Mouse (Mus musculus) lung, adult 2 months (tissue): ENCODE measurements around the gene Trex2. TPM values are rescaled to one million over a fixed set of nuclear protein-coding genes. Genes with fewer than 3 reads are reported as not detected.

Source experiments
- DNase-seq: peaks from one replicate; pipeline ENCODE4 v3.0.0; 2022
- H3K4me1 ChIP-seq: fragments of 200-500 bp; 2 replicates; pipeline ENCODE4 v1.6.1; 2011; ENCODE audit warnings: low read length; ENCODE audit not compliant: control insufficient read depth, insufficient read depth
- H3K4me3 ChIP-seq: fragments of 200-500 bp; replicated peaks from 2 replicates; pipeline ENCODE3; 2011; ENCODE audit warnings: low read depth, mild to moderate bottlenecking, control low read depth, low read length; ENCODE audit errors: extremely low read depth
- CTCF ChIP-seq: fragments of 200-500 bp; IDR thresholded peaks from 2 replicates; pipeline ENCODE4 v1.5.1; 2011; ENCODE audit warnings: mild to moderate bottlenecking, low read length, control low read depth; ENCODE audit not compliant: insufficient read depth
- POLR2A ChIP-seq: fragments of 200-500 bp; IDR thresholded peaks from 2 replicates; pipeline ENCODE4 v1.6.1; 2011; ENCODE audit warnings: low read depth, mild to moderate bottlenecking, control low read depth, low read length, borderline replicate concordance; ENCODE audit errors: extremely low read depth
- WGBS: fragments of 180-500 bp; shearing (Covaris S2); methylation state at CpG from one replicate; pipeline ENCODE4 v1.1.7; 2018; 5-methylcytosine and 5-hydroxymethylcytosine counted together
- polyA plus RNA-seq: library from polyadenylated mRNA; depleted of rRNA; stranded (reverse); fragments of >200 nt; gene quantifications from 2 replicates; pipeline ENCODE4 v1.2.3, GENCODE M21; 2012

Gene Trex2
- polyA plus RNA-seq, 1 experiment: 115 TPM

- TF ChIP-seq POLR2A (no peak), CTCF (no peak)
- 84% methylated on average over 1 of the region's 1 CpGs for WGBS
- Histone ChIP-seq H3K4me1 (peaks cover 16% of the 10 kb centered on the region), H3K4me3 (no peak overlapping the region)
- DNase-seq: no peak
Measured at GRCm38 (mm10) chrX:73475658-73476256, 40.6 kb upstream of the Trex2 start.

DNA sequence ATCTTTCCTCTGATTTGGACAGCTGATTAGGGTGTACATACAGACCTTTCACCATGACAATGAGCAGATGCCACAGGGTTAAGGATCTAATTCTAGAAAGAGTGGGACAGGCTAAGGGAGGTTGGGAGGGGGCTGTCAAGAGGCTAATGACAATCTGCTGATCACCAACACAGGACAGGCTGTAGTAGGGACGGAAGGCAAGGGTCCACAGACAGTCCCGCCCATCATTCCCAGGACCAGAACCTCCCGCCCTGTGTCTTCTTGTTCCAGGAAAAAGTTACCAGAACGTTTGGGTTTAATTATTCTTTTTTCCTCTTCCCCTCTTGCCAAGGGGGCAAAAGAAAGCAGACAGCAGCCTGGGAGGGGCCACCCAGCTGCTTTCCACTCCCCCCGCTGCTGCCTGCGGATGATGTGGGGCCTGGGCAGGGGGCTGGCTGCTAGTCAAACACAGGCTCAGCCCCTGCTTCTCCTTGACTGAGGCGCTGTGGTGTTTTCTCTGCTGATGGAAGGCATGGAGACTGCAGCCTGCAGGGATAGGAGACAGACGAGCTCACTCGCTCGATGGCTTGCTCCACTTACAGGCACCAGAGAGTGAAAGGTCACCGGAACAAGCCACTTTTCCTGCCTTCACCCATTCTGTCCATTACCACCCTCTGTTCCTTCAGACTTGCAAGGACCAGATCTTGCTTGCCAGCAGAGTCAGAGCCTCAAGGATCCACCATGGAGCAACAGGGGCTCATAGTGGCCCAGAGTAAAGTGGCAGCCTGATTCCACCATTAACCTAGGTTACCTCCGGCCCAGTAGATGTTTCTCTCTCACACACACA, 39.4 kb upstream of the Trex2 start:
- H3K4me1 ChIP-seq: peaks cover 16% of the 10 kb centered on the region
- no peak for DNase-seq
- no peak for TF ChIP-seq POLR2A
- TF ChIP-seq CTCF: no peak
- 65% methylated on average over 12 of the region's 12 CpGs for WGBS
- H3K4me3 ChIP-seq: no peak overlapping the region

GRCm38 (mm10) chrX:73471764-73472163, 36.6 kb upstream of the Trex2 start:
- Histone ChIP-seq H3K4me1 (peaks cover 10% of the 10 kb centered on the region), H3K4me3 (no peak overlapping the region)
- TF ChIP-seq POLR2A: no peak
- TF ChIP-seq CTCF: no peak
- DNase-seq: no peak
- 86% methylated on average over 3 of the region's 3 CpGs for WGBS

DNA sequence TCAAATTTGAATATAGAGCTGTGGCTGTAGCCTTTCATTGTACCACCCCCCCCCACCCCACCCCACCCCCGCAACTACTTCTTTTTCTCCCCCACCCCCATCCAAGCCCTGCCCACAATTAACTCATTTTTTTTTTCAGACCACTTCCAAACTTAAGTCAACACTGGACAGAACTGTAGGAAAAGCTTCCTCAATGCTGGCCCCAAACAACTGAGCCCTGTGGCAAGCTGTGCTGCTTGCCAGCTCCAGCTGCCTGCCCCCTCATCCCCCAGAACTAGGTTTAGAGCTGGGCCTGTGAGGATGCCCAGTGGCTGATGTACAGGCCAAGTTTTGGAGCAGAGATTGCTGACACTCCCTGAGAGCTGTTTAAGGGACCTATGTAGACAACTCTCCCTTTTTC, 33.6 kb upstream of the Trex2 start:
- TF ChIP-seq POLR2A (no peak), CTCF (no peak)
- H3K4me1 ChIP-seq: no peaks in the 10 kb centered on the region
- no peak for DNase-seq
- WGBS: 35% methylated on average over 1 of the region's 1 CpGs
- H3K4me3 ChIP-seq: no peak overlapping the region

GRCm38 (mm10) chrX:73468330-73468729, 33.2 kb upstream of the Trex2 start:
- DNase-seq: no peak
- no peak for TF ChIP-seq POLR2A
- no peak for TF ChIP-seq CTCF
- WGBS: 66% methylated on average over 3 of the region's 3 CpGs

DNA sequence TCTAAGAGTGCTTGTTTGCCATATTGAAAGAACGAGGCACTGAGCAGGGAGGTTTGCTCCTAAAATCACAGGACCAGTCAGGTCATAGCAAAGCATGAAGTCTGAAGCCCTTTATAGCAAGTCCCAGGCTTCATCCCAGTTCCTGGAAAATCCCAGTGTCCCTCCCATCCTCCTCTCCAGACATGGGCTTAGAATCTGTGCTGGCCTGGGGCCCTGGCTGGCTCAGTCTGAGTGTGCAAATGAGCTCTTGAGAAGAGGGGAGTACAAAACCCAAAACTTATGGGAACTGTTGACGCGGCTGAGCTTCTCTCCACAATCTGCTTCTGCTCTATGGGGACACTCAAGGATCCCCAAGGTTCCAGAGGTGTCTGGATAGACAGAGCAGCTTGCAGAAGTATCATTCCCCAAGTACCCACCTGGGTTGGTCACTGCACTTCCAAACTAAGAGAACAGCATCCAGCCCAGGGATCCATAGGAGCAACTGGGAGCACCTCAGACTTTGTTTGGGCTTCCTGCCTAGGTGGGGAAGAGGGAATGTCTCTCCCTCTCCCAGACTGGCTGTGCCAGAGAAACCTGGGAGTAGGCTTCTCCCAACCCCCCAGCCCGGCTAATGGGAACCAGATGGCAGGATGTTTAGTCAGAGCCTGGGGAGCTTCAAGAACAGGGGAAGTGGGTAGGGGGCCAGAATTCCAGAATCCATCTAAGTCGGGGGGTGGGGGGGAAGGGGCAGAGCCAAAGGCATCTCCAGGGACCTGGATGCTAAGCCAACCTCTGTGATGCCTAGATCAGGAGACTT, 32.5 kb upstream of the Trex2 start:
- TF ChIP-seq CTCF (no peak), POLR2A (no peak)
- no peak for DNase-seq
- no peak overlapping the region for H3K4me3 ChIP-seq
- no peaks in the 10 kb centered on the region for H3K4me1 ChIP-seq
- 60% methylated on average over 5 of the region's 5 CpGs for WGBS

More at GRCm38 (mm10) chrX:73468330-73468729, 33.2 kb upstream of the Trex2 start:
- Histone ChIP-seq H3K4me3 (no peak overlapping the region), H3K4me1 (no peaks in the 10 kb centered on the region)

GRCm38 (mm10) chrX:73465483-73466186, 30.5 kb upstream of the Trex2 start:
- Histone ChIP-seq H3K4me1 (no peaks in the 10 kb centered on the region), H3K4me3 (no peak overlapping the region)
- TF ChIP-seq CTCF (no peak), POLR2A (no peak)
- no peak for DNase-seq
- WGBS: 51% methylated on average over 9 of the region's 9 CpGs

DNA sequence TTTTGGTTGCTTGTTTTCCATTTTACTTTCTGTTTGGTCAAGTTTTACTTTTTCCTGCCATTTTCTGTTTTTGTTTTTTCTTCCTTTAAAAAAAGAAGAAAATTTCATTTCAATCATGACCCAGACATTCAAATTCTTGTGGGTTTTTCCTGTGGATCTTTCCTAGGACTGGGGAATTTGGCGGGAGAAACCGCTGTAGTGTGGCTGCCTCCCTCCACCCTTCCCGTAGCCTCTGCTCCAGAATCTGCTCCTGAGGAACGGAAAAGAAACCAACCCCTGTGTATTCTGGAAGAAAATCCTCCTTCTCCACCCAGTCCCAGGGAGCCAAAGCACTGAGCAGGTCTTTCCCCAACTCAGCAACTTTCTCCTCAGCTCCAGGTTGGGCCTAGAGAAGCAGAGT, 25.6 kb upstream of the Trex2 start:
- TF ChIP-seq POLR2A: no peak
- no peak for TF ChIP-seq CTCF
- 78% methylated on average over 4 of the region's 4 CpGs for WGBS
- no peak overlapping the region for H3K4me3 ChIP-seq
- DNase-seq: no peak
- H3K4me1 ChIP-seq: no peaks in the 10 kb centered on the region

DNA sequence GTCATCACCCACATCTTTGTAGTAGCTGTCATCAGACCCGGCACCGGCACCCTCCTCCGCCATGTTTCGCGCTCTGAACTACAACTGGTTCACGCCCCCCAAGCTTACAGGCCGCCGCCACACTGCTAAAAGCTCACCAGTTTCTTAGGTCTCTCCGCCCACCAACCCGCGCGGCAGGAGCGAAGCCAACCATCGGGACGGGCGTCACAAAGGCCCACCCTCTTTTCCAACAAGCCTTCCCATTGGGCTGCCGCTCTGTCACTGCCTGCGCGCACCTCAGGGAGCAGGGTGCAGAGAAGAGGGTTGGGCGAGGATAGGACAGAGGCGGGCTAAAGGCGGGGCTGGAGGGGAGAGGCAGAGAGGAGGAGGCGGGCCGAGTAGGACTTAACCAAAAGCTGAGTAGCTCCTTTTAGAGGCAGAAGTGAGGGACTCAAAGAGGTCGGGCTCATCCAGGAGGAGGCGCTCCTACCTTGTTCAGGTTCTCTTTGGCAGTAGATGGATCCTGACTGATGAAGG, 23.8 kb upstream of the Trex2 start, which contains the start of gene Haus7:
Gene Haus7 (minus strand): TSS at position 168 of the 516 bp plus-strand sequence.
- peak; percentile 80 for DNase-seq
- Histone ChIP-seq H3K4me1 (no peaks in the 10 kb centered on the region), H3K4me3 (peak within 1 kb of the TSS; percentile 72)
- 28% methylated on average over 26 of the region's 26 CpGs for WGBS
- TF ChIP-seq CTCF: peak; percentile 69
- TF ChIP-seq POLR2A: peak; percentile 27; the same call in 1 of the 2 replicates
